Mouse (Mus musculus): ENCODE results near the gene Pdcl. TPM values are rescaled to one million over a fixed set of nuclear protein-coding genes. Genes with fewer than 3 reads are reported as not detected.

Pdcl gene
- polyA plus RNA-seq (2015; fragmentation: Nextera tagmentation; extraction: Ambion mirVana): 32.0 and 36.2 TPM in 2 replicates

DNA sequence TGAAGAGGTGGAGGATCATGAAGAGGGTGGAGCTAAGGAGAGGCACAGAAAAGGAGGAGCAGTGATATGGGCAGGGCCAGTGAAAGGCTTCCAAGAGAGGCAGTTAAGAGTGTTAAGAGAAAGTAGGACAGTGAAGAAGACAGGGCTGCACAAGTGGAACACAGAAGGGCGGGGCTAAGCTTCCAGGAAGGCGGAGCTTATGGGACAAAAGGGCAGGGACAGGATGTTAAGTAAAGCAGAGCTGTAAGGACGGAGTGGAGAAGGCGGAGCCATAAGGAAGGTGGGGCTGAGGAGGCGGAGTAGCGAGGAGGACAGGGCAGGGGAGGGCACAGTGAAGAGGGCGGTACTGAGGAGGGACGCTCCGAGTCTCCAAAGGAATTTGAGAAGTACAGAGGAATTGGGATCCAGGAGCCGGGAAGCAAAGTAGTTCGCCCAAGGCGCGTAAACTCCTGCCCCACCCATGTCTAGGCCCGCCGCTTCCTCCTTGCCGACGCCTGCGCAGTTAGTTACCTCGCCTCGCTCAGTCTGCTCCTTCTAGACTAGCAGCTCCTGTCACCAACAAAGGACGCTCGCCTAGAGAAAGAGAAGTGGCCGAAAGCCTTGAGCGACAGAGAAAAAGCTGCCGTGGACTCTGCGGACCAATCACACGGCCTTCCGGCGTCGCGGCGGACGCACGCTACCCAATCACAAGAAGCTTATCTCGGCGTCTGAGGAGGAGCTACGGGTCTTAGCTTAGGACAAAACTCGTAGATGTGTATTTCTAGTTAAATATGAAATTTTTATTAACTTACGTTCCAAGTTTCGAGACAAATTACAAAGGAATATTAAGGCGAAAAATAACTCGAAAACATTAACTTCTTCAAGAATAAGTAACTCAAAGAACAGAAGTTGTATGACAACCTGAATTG, at the start of gene Pdcl:
TSS of gene Pdcl (minus strand) at position 700 of the 908 bp plus-strand sequence.
- ATAC-seq (replicated peaks; ENCODE audit: extremely low read depth, insufficient read depth, low FRiP score): peak; percentile 99
- Histone ChIP-seq H3K9ac (ENCODE audit: low read length) (peak within 1 kb of the TSS; percentile 90), H3K36me3 (ENCODE audit: control insufficient read depth, insufficient read depth) (peaks cover 18% of the 10 kb centered on the region)

GRCm38 (mm10) chr2:37395539-37395938, 36.4 kb upstream of the Pdcl start:
- Histone ChIP-seq H3K9me3 (replicated peaks; ENCODE audit: control insufficient read depth, low read length) (no peaks in the 10 kb centered on the region), H3K9ac (ENCODE audit: low read length) (no peak overlapping the region), H3K4me2 (ENCODE audit: low read depth, low read length) (no peak overlapping the region), H3K27me3 (ENCODE audit: control insufficient read depth, insufficient read depth, low read length) (no peaks in the 10 kb centered on the region), H3K27ac (ENCODE audit: low read length) (no peak overlapping the region), H3K4me3 (ENCODE audit: low read length) (no peak overlapping the region), H3K4me1 (ENCODE audit: control insufficient read depth, insufficient read depth, low read length) (no peaks in the 10 kb centered on the region), H3K36me3 (ENCODE audit: control insufficient read depth, insufficient read depth) (peaks cover 17% of the 10 kb centered on the region)
- no peak for ATAC-seq (replicated peaks; ENCODE audit: extremely low read depth, insufficient read depth, low FRiP score)
- 56% methylated on average over 1 of the region's 1 CpGs for WGBS

More for the DNA sequence above, at the start of gene Pdcl:
- H3K9me3 ChIP-seq (replicated peaks; ENCODE audit: control insufficient read depth, low read length): no peaks in the 10 kb centered on the region
- WGBS: under 1% methylated on average over 42 of the region's 42 CpGs
- H3K27ac ChIP-seq (ENCODE audit: low read length): peak within 1 kb of the TSS; percentile 100
- peaks cover 13% of the 10 kb centered on the region for H3K4me1 ChIP-seq (ENCODE audit: control insufficient read depth, insufficient read depth, low read length)
- H3K27me3 ChIP-seq (ENCODE audit: control insufficient read depth, insufficient read depth, low read length): no peaks in the 10 kb centered on the region
- peak within 1 kb of the TSS; percentile 89 for H3K4me2 ChIP-seq (ENCODE audit: low read depth, low read length)
- peak within 1 kb of the TSS; percentile 91 for H3K4me3 ChIP-seq (ENCODE audit: low read length)

DNA sequence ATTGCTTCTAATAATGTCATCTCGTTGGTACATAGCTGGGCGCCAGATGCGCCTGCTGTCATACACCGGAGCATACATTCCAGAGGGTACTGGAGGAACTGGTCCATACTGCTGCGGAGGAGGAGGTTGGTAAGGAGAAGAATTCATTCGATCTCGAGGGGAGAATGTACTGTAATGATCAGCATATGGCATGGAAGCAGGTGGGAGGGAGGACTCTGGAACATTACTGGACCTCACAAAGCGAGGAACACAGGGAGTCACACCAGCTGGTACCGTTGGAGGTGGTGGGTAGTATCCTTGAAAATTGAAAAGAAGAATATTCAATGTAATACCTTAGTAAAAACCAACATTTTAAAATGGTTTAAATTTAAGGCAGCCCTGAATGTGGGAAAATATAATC, 23.8 kb upstream of the Pdcl start:
- no peaks in the 10 kb centered on the region for H3K9me3 ChIP-seq (replicated peaks; ENCODE audit: control insufficient read depth, low read length)
- no peak overlapping the region for H3K4me3 ChIP-seq (ENCODE audit: low read length)
- no peaks in the 10 kb centered on the region for H3K4me1 ChIP-seq (ENCODE audit: control insufficient read depth, insufficient read depth, low read length)
- no peaks in the 10 kb centered on the region for H3K27me3 ChIP-seq (ENCODE audit: control insufficient read depth, insufficient read depth, low read length)
- peaks cover 26% of the 10 kb centered on the region for H3K36me3 ChIP-seq (ENCODE audit: control insufficient read depth, insufficient read depth)
- no peak overlapping the region for H3K9ac ChIP-seq (ENCODE audit: low read length)
- H3K27ac ChIP-seq (ENCODE audit: low read length): no peak overlapping the region
- 90% methylated on average over 9 of the region's 9 CpGs for WGBS
- no peak overlapping the region for H3K4me2 ChIP-seq (ENCODE audit: low read depth, low read length)
- ATAC-seq (replicated peaks; ENCODE audit: extremely low read depth, insufficient read depth, low FRiP score): no peak

DNA sequence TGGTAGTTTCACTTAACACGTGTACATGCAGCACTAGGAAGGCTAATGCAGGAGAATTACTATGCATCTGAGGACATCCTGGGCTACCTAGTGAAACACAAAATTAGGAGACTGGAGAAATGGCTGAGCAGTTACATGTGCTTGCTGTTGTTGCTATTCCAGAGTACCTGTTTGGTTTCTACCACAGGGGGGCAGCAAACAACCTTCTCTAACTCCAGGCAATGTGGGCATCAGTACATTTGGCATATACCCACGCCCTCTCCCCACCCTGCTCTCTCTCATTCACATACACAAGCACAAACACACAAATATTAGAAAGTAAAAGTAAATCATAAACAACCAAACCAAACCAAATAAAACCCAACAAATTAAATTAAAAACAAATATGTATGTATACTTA, 21.1 kb upstream of the Pdcl start:
- peaks cover 36% of the 10 kb centered on the region for H3K36me3 ChIP-seq (ENCODE audit: control insufficient read depth, insufficient read depth)
- H3K27ac ChIP-seq (ENCODE audit: low read length): no peak overlapping the region
- 67% methylated on average over 2 of the region's 2 CpGs for WGBS
- H3K27me3 ChIP-seq (ENCODE audit: control insufficient read depth, insufficient read depth, low read length): no peaks in the 10 kb centered on the region
- ATAC-seq (replicated peaks; ENCODE audit: extremely low read depth, insufficient read depth, low FRiP score): no peak
- H3K9ac ChIP-seq (ENCODE audit: low read length): no peak overlapping the region
- H3K4me1 ChIP-seq (ENCODE audit: control insufficient read depth, insufficient read depth, low read length): no peaks in the 10 kb centered on the region
- no peaks in the 10 kb centered on the region for H3K9me3 ChIP-seq (replicated peaks; ENCODE audit: control insufficient read depth, low read length)
- no peak overlapping the region for H3K4me3 ChIP-seq (ENCODE audit: low read length)
- H3K4me2 ChIP-seq (ENCODE audit: low read depth, low read length): no peak overlapping the region

DNA sequence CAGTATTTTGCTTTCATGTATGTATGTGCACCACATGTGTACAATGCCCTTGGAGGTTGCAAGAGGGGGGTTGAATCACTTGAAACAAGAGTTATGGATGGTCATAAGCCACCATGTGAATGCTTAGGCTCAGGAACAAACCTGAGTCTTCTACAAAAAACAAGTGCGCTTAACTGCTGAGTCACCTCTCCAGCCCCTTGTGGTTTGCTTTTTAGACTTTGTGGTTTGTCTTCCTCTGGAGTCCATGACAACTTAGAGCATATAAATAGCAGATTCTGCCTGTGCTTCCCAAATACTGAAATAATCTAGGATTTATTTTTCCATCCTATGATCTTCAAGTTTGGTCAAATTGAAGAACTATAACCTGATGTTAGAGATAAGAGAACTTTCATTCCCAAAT, 16.9 kb upstream of the Pdcl start:
- Histone ChIP-seq H3K4me3 (ENCODE audit: low read length) (no peak overlapping the region), H3K36me3 (ENCODE audit: control insufficient read depth, insufficient read depth) (peaks cover 22% of the 10 kb centered on the region), H3K4me1 (ENCODE audit: control insufficient read depth, insufficient read depth, low read length) (no peaks in the 10 kb centered on the region), H3K4me2 (ENCODE audit: low read depth, low read length) (no peak overlapping the region), H3K27me3 (ENCODE audit: control insufficient read depth, insufficient read depth, low read length) (no peaks in the 10 kb centered on the region), H3K9me3 (replicated peaks; ENCODE audit: control insufficient read depth, low read length) (no peaks in the 10 kb centered on the region), H3K27ac (ENCODE audit: low read length) (no peak overlapping the region), H3K9ac (ENCODE audit: low read length) (no peak overlapping the region)
- WGBS: 93% methylated on average over 1 of the region's 1 CpGs
- ATAC-seq (replicated peaks; ENCODE audit: extremely low read depth, insufficient read depth, low FRiP score): no peak

DNA sequence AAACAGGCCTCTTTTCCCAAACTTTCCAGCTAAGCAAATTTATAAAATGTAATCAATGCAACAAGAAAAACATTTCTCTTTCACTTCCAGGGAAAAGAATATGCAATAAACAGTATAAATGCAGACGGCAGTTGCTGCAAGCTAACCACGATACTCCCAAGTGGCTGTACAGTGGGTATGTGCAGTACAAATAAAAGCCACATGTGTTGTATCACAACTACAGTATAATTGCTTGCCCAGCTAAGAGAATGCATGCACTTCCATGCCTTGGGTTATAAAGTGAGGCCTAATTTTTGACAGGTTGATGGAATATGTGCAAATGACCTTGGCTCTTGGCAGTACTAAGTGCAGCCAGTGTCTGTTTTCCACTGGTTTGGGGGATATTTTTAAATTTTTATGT, 11.5 kb upstream of the Pdcl start:
- H3K27me3 ChIP-seq (ENCODE audit: control insufficient read depth, insufficient read depth, low read length): no peaks in the 10 kb centered on the region
- H3K9ac ChIP-seq (ENCODE audit: low read length): no peak overlapping the region
- H3K4me2 ChIP-seq (ENCODE audit: low read depth, low read length): no peak overlapping the region
- no peak overlapping the region for H3K27ac ChIP-seq (ENCODE audit: low read length)
- no peaks in the 10 kb centered on the region for H3K4me1 ChIP-seq (ENCODE audit: control insufficient read depth, insufficient read depth, low read length)
- no peak for ATAC-seq (replicated peaks; ENCODE audit: extremely low read depth, insufficient read depth, low FRiP score)
- no peaks in the 10 kb centered on the region for H3K9me3 ChIP-seq (replicated peaks; ENCODE audit: control insufficient read depth, low read length)
- peaks cover 5% of the 10 kb centered on the region for H3K36me3 ChIP-seq (ENCODE audit: control insufficient read depth, insufficient read depth)
- WGBS: 85% methylated on average over 2 of the region's 2 CpGs
- H3K4me3 ChIP-seq (ENCODE audit: low read length): no peak overlapping the region

DNA sequence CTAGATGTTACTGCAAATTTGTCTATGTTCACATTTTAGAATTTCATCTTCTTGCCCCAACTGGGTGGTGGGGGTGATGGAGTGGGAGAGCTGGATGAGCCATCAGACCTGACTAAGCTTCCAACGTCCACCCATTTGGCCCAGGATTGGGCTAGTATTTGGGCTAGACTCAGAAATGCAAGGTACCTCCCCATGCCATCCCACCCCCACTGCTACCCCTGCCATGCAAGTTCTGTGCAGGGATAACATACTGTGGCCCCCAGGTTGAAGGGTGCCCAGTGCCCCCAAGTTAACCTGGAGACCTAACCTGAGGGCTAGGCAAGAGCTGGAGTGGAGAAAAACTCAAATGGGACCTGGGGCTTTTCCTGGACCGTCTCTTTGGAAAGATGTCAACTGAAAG, 776 bp upstream of the Pdcl start:
- H3K9ac ChIP-seq (ENCODE audit: low read length): no peak overlapping the region
- H3K4me1 ChIP-seq (ENCODE audit: control insufficient read depth, insufficient read depth, low read length): peaks cover 13% of the 10 kb centered on the region
- H3K9me3 ChIP-seq (replicated peaks; ENCODE audit: control insufficient read depth, low read length): no peaks in the 10 kb centered on the region
- H3K36me3 ChIP-seq (ENCODE audit: control insufficient read depth, insufficient read depth): peaks cover 10% of the 10 kb centered on the region
- 90% methylated on average over 2 of the region's 2 CpGs for WGBS
- H3K27ac ChIP-seq (ENCODE audit: low read length): no peak overlapping the region
- no peak overlapping the region for H3K4me3 ChIP-seq (ENCODE audit: low read length)
- H3K27me3 ChIP-seq (ENCODE audit: control insufficient read depth, insufficient read depth, low read length): no peaks in the 10 kb centered on the region
- ATAC-seq (replicated peaks; ENCODE audit: extremely low read depth, insufficient read depth, low FRiP score): no peak
- peak overlapping the region; percentile 89; the same call in 1 of the 2 replicates for H3K4me2 ChIP-seq (ENCODE audit: low read depth, low read length)

DNA sequence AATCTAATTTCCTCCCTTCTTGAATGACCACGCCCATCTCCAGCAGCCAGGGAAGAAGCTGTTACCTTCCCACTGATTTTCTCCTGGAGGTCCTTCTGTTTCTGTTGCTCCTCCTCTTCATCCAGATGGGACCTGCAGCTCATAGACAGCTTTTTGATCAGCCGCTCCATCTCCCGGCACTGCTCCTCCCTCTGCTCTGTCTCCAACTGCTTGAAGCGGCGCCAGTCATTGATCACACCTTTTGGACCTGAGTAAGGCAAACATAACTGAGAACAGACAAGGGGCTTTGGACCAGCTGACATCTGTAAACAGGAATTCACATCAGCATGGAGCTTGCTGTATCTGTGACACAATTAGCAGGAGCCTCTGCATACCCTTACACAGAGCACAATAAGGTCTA, 3.6 kb downstream of the Pdcl start:
- WGBS: 86% methylated on average over 5 of the region's 5 CpGs
- H3K4me1 ChIP-seq (ENCODE audit: control insufficient read depth, insufficient read depth, low read length): peaks cover 13% of the 10 kb centered on the region
- peaks cover 44% of the 10 kb centered on the region for H3K36me3 ChIP-seq (ENCODE audit: control insufficient read depth, insufficient read depth)
- ATAC-seq (replicated peaks; ENCODE audit: extremely low read depth, insufficient read depth, low FRiP score): no peak
- H3K4me3 ChIP-seq (ENCODE audit: low read length): no peak overlapping the region
- no peaks in the 10 kb centered on the region for H3K9me3 ChIP-seq (replicated peaks; ENCODE audit: control insufficient read depth, low read length)
- no peak overlapping the region for H3K4me2 ChIP-seq (ENCODE audit: low read depth, low read length)
- no peak overlapping the region for H3K27ac ChIP-seq (ENCODE audit: low read length)
- no peaks in the 10 kb centered on the region for H3K27me3 ChIP-seq (ENCODE audit: control insufficient read depth, insufficient read depth, low read length)
- no peak overlapping the region for H3K9ac ChIP-seq (ENCODE audit: low read length)

DNA sequence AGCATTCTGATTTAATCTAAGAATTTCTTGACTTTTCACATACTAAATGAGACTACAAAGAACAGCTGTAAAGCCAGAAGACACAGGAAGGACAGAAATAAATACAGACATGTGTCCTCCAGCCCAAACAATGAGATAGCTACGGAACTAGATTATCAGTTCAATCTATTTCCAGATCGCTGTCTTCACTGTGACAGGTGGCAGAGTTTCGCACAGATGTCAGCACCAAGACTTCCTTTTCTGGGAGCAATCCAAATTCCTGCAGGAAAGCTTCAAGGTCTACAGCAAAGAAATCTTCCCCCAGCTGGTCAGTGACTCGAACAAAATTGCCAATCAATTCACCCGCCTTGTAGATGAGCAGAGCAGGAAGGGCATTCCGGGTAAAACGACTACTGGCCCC, 7.5 kb downstream of the Pdcl start:
- no peak for ATAC-seq (replicated peaks; ENCODE audit: extremely low read depth, insufficient read depth, low FRiP score)
- WGBS: 80% methylated on average over 7 of the region's 7 CpGs
- H3K36me3 ChIP-seq (ENCODE audit: control insufficient read depth, insufficient read depth): peaks cover 49% of the 10 kb centered on the region
- H3K4me3 ChIP-seq (ENCODE audit: low read length): no peak overlapping the region
- H3K27ac ChIP-seq (ENCODE audit: low read length): no peak overlapping the region
- no peak overlapping the region for H3K9ac ChIP-seq (ENCODE audit: low read length)
- no peaks in the 10 kb centered on the region for H3K27me3 ChIP-seq (ENCODE audit: control insufficient read depth, insufficient read depth, low read length)
- no peak overlapping the region for H3K4me2 ChIP-seq (ENCODE audit: low read depth, low read length)
- no peaks in the 10 kb centered on the region for H3K4me1 ChIP-seq (ENCODE audit: control insufficient read depth, insufficient read depth, low read length)
- no peaks in the 10 kb centered on the region for H3K9me3 ChIP-seq (replicated peaks; ENCODE audit: control insufficient read depth, low read length)
